Mouse (Mus musculus) lung, adult 2 months (tissue): ENCODE data around the gene Ppard.

Experiments
- CTCF ChIP-seq: fragments of 200-500 bp; IDR thresholded peaks from 2 replicates; pipeline ENCODE4 v1.5.1; 2011; ENCODE audit warnings: mild to moderate bottlenecking, low read length, control low read depth; ENCODE audit not compliant: insufficient read depth
- POLR2A ChIP-seq: fragments of 200-500 bp; IDR thresholded peaks from 2 replicates; pipeline ENCODE4 v1.6.1; 2011; ENCODE audit warnings: low read depth, mild to moderate bottlenecking, control low read depth, low read length, borderline replicate concordance; ENCODE audit errors: extremely low read depth

DNA sequence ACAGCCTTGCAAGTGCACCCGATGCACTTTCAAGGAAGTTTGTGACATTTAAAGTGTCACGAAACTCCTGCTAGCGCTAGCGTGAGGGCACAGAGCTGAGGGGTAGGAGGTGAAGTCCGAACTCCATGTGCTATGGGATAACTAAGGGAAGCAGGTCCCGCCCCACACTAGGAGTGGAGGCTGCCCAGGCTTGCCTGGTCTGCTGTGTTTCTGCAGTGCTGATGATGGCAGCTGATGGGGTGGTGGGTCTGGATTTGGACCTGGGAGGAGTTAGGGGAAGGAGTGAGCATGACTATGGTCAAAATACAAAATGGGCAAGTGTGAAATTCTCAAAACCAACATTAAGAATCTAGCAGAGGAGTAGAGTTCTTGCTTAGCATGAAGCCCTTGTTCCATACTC lies 2.0 kb upstream of the Ppard start:
- no peak for TF ChIP-seq CTCF
- TF ChIP-seq POLR2A, result no peak
